Mouse (Mus musculus) CH12.LX (cell line): ENCODE results near the gene Wars2. TPM values are rescaled to one million over a fixed set of nuclear protein-coding genes. Genes with fewer than 3 reads are reported as not detected.

Experiments
- DNase-seq: peaks from one replicate; pipeline ENCODE4 v3.0.0-alpha.2; 2013; ENCODE audit errors: extremely low read depth
- H3K27ac ChIP-seq: 2 replicates; pipeline ENCODE4 v1.5.1; 2012; ENCODE audit warnings: low read depth, mild to moderate bottlenecking, control low read depth, moderate library complexity; ENCODE audit not compliant: insufficient read depth
- H3K27me3 ChIP-seq: replicated peaks from 2 replicates; pipeline ENCODE3; 2012; ENCODE audit warnings: inconsistent platforms
- H3K36me3 ChIP-seq, 2 experiments: replicated peaks in 1 of 2; 2 replicates each; pipeline versions ENCODE3 to v1.6.1; 2012; ENCODE audit warnings: inconsistent platforms in 1 of 2, low read length in 1 of 2, mild to moderate bottlenecking in 1 of 2, mixed read lengths in 1 of 2, moderate library complexity in 1 of 2; ENCODE audit not compliant: control insufficient read depth in 1 of 2, insufficient read depth in 1 of 2
- H3K4me1 ChIP-seq, 2 experiments: 2 replicates each; pipeline ENCODE4 v1.6.1; 2012; ENCODE audit warnings: inconsistent platforms in 1 of 2, moderate library complexity in 1 of 2; ENCODE audit not compliant: insufficient read depth in 2 of 2, control insufficient read depth in 1 of 2
- H3K4me2 ChIP-seq: 2 replicates; pipeline ENCODE4 v1.6.1; 2012; ENCODE audit warnings: low read depth, mild to moderate bottlenecking, control low read depth; ENCODE audit not compliant: poor library complexity, insufficient read depth, severe bottlenecking
- H3K4me3 ChIP-seq, 3 experiments: fragments of 150-350 bp in 1 of 3; sonication (generic) in 1 of 3; replicated peaks in 1 of 3; 2 replicates each; pipeline versions ENCODE3 to v1.5.1; 2011 to 2012; ENCODE audit warnings: low read depth in 2 of 3, low read length in 2 of 3, mild to moderate bottlenecking in 2 of 3, moderate library complexity in 2 of 3, control low read depth in 1 of 3, improper control_type of control experiment in 1 of 3, inconsistent platforms in 1 of 3, mixed read lengths in 1 of 3; ENCODE audit not compliant: poor library complexity in 1 of 3
- H3K79me2 ChIP-seq: replicated peaks from 2 replicates; pipeline ENCODE4 v1.6.1; 2012; ENCODE audit warnings: mild to moderate bottlenecking, moderate library complexity; ENCODE audit not compliant: control insufficient read depth, poor library complexity, insufficient read depth, severe bottlenecking; ENCODE audit errors: extremely low read depth
- H3K9ac ChIP-seq: 2 replicates; pipeline ENCODE4 v1.6.1; 2012; ENCODE audit warnings: low read depth, mild to moderate bottlenecking, control low read depth, moderate library complexity; ENCODE audit not compliant: insufficient read depth
- H3K9me3 ChIP-seq: replicated peaks from 2 replicates; pipeline ENCODE3; 2012; ENCODE audit warnings: low read length, inconsistent platforms, mixed read lengths
- CHD1 ChIP-seq: IDR thresholded peaks from 2 replicates; pipeline ENCODE4 v1.6.1; 2012; ENCODE audit warnings: low read depth, low read length, improper control_type of control experiment, inconsistent platforms
- CHD2 ChIP-seq: IDR thresholded peaks from 2 replicates; pipeline ENCODE4 v1.6.1; 2011; ENCODE audit warnings: low read length, improper control_type of control experiment
- CTCF ChIP-seq, 2 experiments: IDR thresholded peaks in 1 of 2; conservative IDR thresholded peaks in 1 of 2; 2 replicates each; pipeline ENCODE4 v1.5.1; 2011 to 2012; ENCODE audit warnings: low read depth in 2 of 2, low read length in 2 of 2, improper control_type of control experiment in 1 of 2, inconsistent platforms in 1 of 2, mild to moderate bottlenecking in 1 of 2, moderate library complexity in 1 of 2
- E2F4 ChIP-seq: IDR thresholded peaks from 2 replicates; pipeline ENCODE4 v1.6.1; 2011; ENCODE audit warnings: low read depth, low read length, improper control_type of control experiment; ENCODE audit not compliant: insufficient replicate concordance
- ELF1 ChIP-seq: IDR thresholded peaks from 2 replicates; pipeline ENCODE4 v1.6.1; 2014; ENCODE audit warnings: low read depth, mild to moderate bottlenecking, inconsistent platforms, low read length, improper control_type of control experiment
- ETS1 ChIP-seq: conservative IDR thresholded peaks from 2 replicates; pipeline ENCODE4 v1.6.1; 2012; ENCODE audit warnings: low read depth, mild to moderate bottlenecking, inconsistent platforms, low read length, improper control_type of control experiment, moderate library complexity
- GABPA ChIP-seq: IDR thresholded peaks from 2 replicates; pipeline ENCODE4 v1.6.1; 2012; ENCODE audit warnings: low read depth, low read length, improper control_type of control experiment, inconsistent platforms; ENCODE audit not compliant: insufficient replicate concordance
- HCFC1 ChIP-seq: IDR thresholded peaks from 2 replicates; pipeline ENCODE4 v1.6.1; 2012; ENCODE audit warnings: low read depth, mild to moderate bottlenecking, inconsistent platforms, low read length, improper control_type of control experiment
- JUN ChIP-seq: IDR thresholded peaks from 2 replicates; pipeline ENCODE4 v1.6.1; 2011; ENCODE audit warnings: low read depth, mild to moderate bottlenecking, low read length, improper control_type of control experiment, moderate library complexity; ENCODE audit not compliant: insufficient read depth
- KAT2A ChIP-seq: IDR thresholded peaks from 2 replicates; pipeline ENCODE4 v1.6.1; 2012; ENCODE audit warnings: low read length, improper control_type of control experiment, inconsistent platforms; ENCODE audit not compliant: insufficient replicate concordance
- MAFK ChIP-seq: IDR thresholded peaks from 2 replicates; pipeline ENCODE4 v1.6.1; 2011; ENCODE audit warnings: low read length, improper control_type of control experiment; ENCODE audit not compliant: insufficient replicate concordance
- MAX ChIP-seq: IDR thresholded peaks from 2 replicates; pipeline ENCODE4 v1.6.1; 2011; ENCODE audit warnings: low read length, improper control_type of control experiment
- MAZ ChIP-seq: IDR thresholded peaks from 2 replicates; pipeline ENCODE4 v1.6.1; 2012; ENCODE audit warnings: low read depth, mild to moderate bottlenecking, inconsistent platforms, low read length, improper control_type of control experiment, moderate library complexity
- NELFE ChIP-seq: IDR thresholded peaks from 2 replicates; pipeline ENCODE4 v1.6.1; 2011; ENCODE audit warnings: low read depth, low read length, improper control_type of control experiment
- NRF1 ChIP-seq: IDR thresholded peaks from 2 replicates; pipeline ENCODE4 v1.6.1; 2014; ENCODE audit warnings: low read depth, mild to moderate bottlenecking, inconsistent platforms, low read length, improper control_type of control experiment, moderate library complexity
- POLR2A ChIP-seq: IDR thresholded peaks from 2 replicates; pipeline ENCODE4 v1.6.1; 2011; ENCODE audit warnings: low read depth, mild to moderate bottlenecking, improper control_type of control experiment, low read length
- POLR2AphosphoS2 ChIP-seq: IDR thresholded peaks from 2 replicates; pipeline ENCODE4 v1.6.1; 2011; ENCODE audit warnings: low read depth, low read length, improper control_type of control experiment
- SIN3A ChIP-seq: IDR thresholded peaks from 2 replicates; pipeline ENCODE4 v1.6.1; 2012; ENCODE audit warnings: low read length, improper control_type of control experiment, inconsistent platforms
- TBP ChIP-seq: conservative IDR thresholded peaks from 2 replicates; pipeline ENCODE4 v1.6.1; 2011; ENCODE audit warnings: low read depth, low read length, improper control_type of control experiment
- TCF12 ChIP-seq: IDR thresholded peaks from 2 replicates; pipeline ENCODE4 v1.6.1; 2014; ENCODE audit warnings: low read depth, mild to moderate bottlenecking, inconsistent platforms, low read length, improper control_type of control experiment
- ZKSCAN1 ChIP-seq: IDR thresholded peaks from 2 replicates; pipeline ENCODE4 v1.6.1; 2012; ENCODE audit warnings: low read depth, inconsistent platforms, low read length, improper control_type of control experiment, borderline replicate concordance
- ZNF384 ChIP-seq: IDR thresholded peaks from 2 replicates; pipeline ENCODE4 v1.6.1; 2012; ENCODE audit warnings: low read depth, low read length, improper control_type of control experiment, inconsistent platforms
- dilution Hi-C: fragments of 300-500 bp; cut with MboI; formaldehyde crosslinking; loops from 2 replicates; pipeline ENCODE4 v1.14.3; 2020; ENCODE audit warnings: low sequenced_read_pairs; ENCODE audit not compliant: extremely low pct_unique_long_range_greater_than_20kb, extremely low pct_ligation_motif_present
- in situ Hi-C: fragments of 300-500 bp; cut with MboI; formaldehyde crosslinking; loops from 3 replicates; pipeline ENCODE4 v1.14.3; 2019; ENCODE audit warnings: low sequenced_read_pairs, low pct_ligation_motif_present, low pct_unique_long_range_greater_than_20kb, mixed read lengths
- polyA plus RNA-seq: library from polyadenylated mRNA; unstranded; fragments of >175 nt; gene quantifications from 2 replicates; pipeline ENCODE4 v1.2.1, GENCODE M21; 2012; ENCODE audit warnings: low read depth; ENCODE audit not compliant: insufficient read length
- total RNA-seq, 2 experiments: library from RNA; depleted of rRNA; stranded (reverse); fragments of 300-350 nt in 1 of 2; fragments of >200 nt in 1 of 2; gene quantifications; 2 replicates each; pipeline ENCODE4 v1.2.3; 2012 to 2014

The Wars2 gene
- total and polyA plus RNA-seq, 3 experiments: 7.1 to 10.2 (median 8.6) TPM

GRCm38 (mm10) chr3:99203331-99203730 is 62.5 kb downstream of the Wars2 start:
- Histone ChIP-seq H3K4me2 (no peak overlapping the region), H3K27ac (no peak overlapping the region), H3K4me1 (no peaks in the 10 kb centered on the region), H3K27me3 (no peaks in the 10 kb centered on the region), H3K9me3 (peaks cover 7% of the 10 kb centered on the region), H3K4me3 (no peak overlapping the region), H3K79me2 (no peaks in the 10 kb centered on the region), H3K9ac (no peak overlapping the region), H3K36me3 (peaks cover 7 to 40% of the 10 kb centered on the region in 2 experiments)
- no peak for DNase-seq
- TF ChIP-seq CTCF (conservative IDR thresholded peaks at IDR 0.05 in 1 of 2, IDR thresholded peaks at IDR 0.05 in 1 of 2; ENCODE audit: low read depth in 2 of 2, low read length in 2 of 2) (no peak), E2F4 (no peak), MAZ (no peak), CHD2 (no peak), TCF12 (no peak), ELF1 (no peak), MAFK (no peak), GABPA (no peak), CHD1 (no peak), NELFE (no peak), NRF1 (no peak)
- in situ Hi-C loops: no loop called here
- dilution Hi-C loops: no loop called here

DNA sequence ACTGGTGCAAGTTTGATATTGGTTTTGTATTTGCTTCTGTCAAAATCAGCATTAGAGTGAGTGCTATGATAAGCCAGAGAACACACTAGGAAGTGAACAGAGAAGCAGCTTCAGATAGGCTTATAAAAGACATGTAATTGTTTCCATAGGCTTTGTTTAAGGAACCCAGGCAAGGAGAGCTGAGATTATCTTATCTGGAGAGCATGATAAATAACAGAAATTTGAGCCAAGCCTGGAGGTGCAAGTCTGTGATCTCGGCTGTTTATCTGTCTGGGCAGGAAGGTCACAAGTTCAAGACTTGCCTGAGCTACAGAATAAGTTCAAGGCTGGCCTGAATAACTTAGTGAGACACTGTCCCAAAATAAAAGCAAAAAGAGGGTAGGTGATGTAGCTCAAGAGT is 67.5 kb downstream of the Wars2 start:
- TF ChIP-seq MAFK (no peak), MAX (no peak), ELF1 (no peak), POLR2AphosphoS2 (no peak), TCF12 (no peak), TBP (no peak), E2F4 (no peak), JUN (no peak), ZKSCAN1 (no peak), GABPA (no peak), ETS1 (no peak), CTCF (conservative IDR thresholded peaks at IDR 0.05 in 1 of 2, IDR thresholded peaks at IDR 0.05 in 1 of 2; ENCODE audit: low read depth in 2 of 2, low read length in 2 of 2) (no peak), ZNF384 (no peak), HCFC1 (no peak), POLR2A (no peak), KAT2A (no peak), SIN3A (no peak), NELFE (no peak)
- TF ChIP-seq, all 38 proteins: peak for 0
- dilution Hi-C loops: no loop called here
- Histone ChIP-seq H3K36me3 (peaks cover 4 to 34% of the 10 kb centered on the region in 2 experiments), H3K4me2 (no peak overlapping the region), H3K27ac (no peak overlapping the region), H3K27me3 (no peaks in the 10 kb centered on the region), H3K79me2 (no peaks in the 10 kb centered on the region), H3K4me1 (no peaks in the 10 kb centered on the region), H3K9me3 (no peaks in the 10 kb centered on the region), H3K9ac (no peak overlapping the region), H3K4me3 (no peak overlapping the region)
- in situ Hi-C loops: no loop called here
- no peak for DNase-seq
